Mouse (Mus musculus): ENCODE results near the gene Rai1. TPM values are rescaled to one million over a fixed set of nuclear protein-coding genes. Genes with fewer than 3 reads are reported as not detected.

The Rai1 gene
- total and polyA plus RNA-seq, 3 experiments = 6.6 to 22.6 (median 15.4) TPM

- Histone ChIP-seq H3K4me1 (ENCODE audit: control insufficient read depth in 1 of 2, insufficient read depth in 2 of 2) (peaks cover 4 to 7% of the 10 kb centered on the region in 2 experiments; a peak in 3 of 4 replicates), H3K4me3 (replicated peaks in 1 of 3; ENCODE audit: low read depth in 2 of 3, low read length in 2 of 3, poor library complexity in 1 of 3) (no peak overlapping the region), H3K4me2 (ENCODE audit: insufficient read depth, low read depth, poor library complexity, severe bottlenecking) (no peak overlapping the region), H3K27ac (ENCODE audit: insufficient read depth, low read depth) (no peak overlapping the region), H3K27me3 (replicated peaks) (peaks cover 45% of the 10 kb centered on the region), H3K9ac (ENCODE audit: insufficient read depth, low read depth) (no peak overlapping the region), H3K36me3 (replicated peaks in 1 of 2; ENCODE audit: control insufficient read depth in 1 of 2, insufficient read depth in 1 of 2, low read length in 1 of 2) (no peaks in the 10 kb centered on the region), H3K79me2 (replicated peaks; ENCODE audit: control insufficient read depth, extremely low read depth, insufficient read depth, poor library complexity, severe bottlenecking) (no peaks in the 10 kb centered on the region), H3K9me3 (replicated peaks; ENCODE audit: low read length) (no peaks in the 10 kb centered on the region)
- TF ChIP-seq ZMIZ1 (IDR thresholded peaks at IDR 0.05; ENCODE audit: low read depth, low read length) = no peak
- in situ Hi-C loops (cut with MboI; ENCODE audit: low pct_ligation_motif_present, low pct_unique_long_range_greater_than_20kb, low sequenced_read_pairs) (no loop called here), dilution Hi-C loops (cut with MboI; ENCODE audit: extremely low pct_ligation_motif_present, extremely low pct_unique_long_range_greater_than_20kb, low sequenced_read_pairs) (no loop called here)
- no peak for DNase-seq (ENCODE audit: extremely low read depth)
These were observed 46.4 kb upstream of the Rai1 start for GRCm38 (mm10) chr11:60058441-60058840.

DNA sequence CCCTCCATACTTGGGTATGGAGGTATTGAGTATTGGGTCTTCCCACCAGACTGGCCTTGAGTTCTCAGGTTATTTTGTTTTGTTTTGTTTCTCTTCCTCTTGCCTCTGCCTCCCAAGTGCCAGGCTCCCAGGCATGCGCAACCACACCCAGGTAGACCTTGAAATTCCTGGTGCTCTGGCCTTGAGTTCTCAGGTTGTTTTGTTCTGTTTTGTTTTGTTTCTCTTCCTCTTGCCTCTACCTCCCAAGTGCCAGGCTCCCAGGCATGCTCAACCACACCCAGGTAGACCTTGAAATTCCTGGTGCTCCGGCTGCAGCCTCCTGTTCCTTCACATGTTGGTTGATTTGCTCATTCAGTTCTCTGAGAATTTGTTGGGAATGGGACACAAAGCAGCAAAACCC lies 44.8 kb upstream of the Rai1 start:
- no peak overlapping the region for H3K4me2 ChIP-seq (ENCODE audit: insufficient read depth, low read depth, poor library complexity, severe bottlenecking)
- H3K27me3 ChIP-seq (replicated peaks) = peaks cover 42% of the 10 kb centered on the region
- H3K9me3 ChIP-seq (replicated peaks; ENCODE audit: low read length) = no peaks in the 10 kb centered on the region
- no peaks in the 10 kb centered on the region for H3K36me3 ChIP-seq (replicated peaks in 1 of 2; ENCODE audit: control insufficient read depth in 1 of 2, insufficient read depth in 1 of 2, low read length in 1 of 2)
- no peak overlapping the region for H3K27ac ChIP-seq (ENCODE audit: insufficient read depth, low read depth)
- H3K4me1 ChIP-seq (ENCODE audit: control insufficient read depth in 1 of 2, insufficient read depth in 2 of 2) = peaks cover 4 to 7% of the 10 kb centered on the region in 2 experiments; a peak in 3 of 4 replicates
- H3K4me3 ChIP-seq (replicated peaks in 1 of 3; ENCODE audit: low read depth in 2 of 3, low read length in 2 of 3, poor library complexity in 1 of 3) = no peak overlapping the region
- TF ChIP-seq ETS1 (conservative IDR thresholded peaks at IDR 0.05; ENCODE audit: low read depth, low read length) (no peak), JUN (IDR thresholded peaks at IDR 0.05; ENCODE audit: insufficient read depth, low read depth, low read length) (no peak), BHLHE40 (IDR thresholded peaks at IDR 0.05; ENCODE audit: low read depth, low read length) (no peak), PAX5 (IDR thresholded peaks at IDR 0.05; ENCODE audit: low read length) (no peak), NELFE (IDR thresholded peaks at IDR 0.05; ENCODE audit: low read depth, low read length) (no peak), USF2 (conservative IDR thresholded peaks at IDR 0.05; ENCODE audit: low read depth, low read length) (no peak), JUND (conservative IDR thresholded peaks at IDR 0.05; ENCODE audit: low read depth, low read length) (no peak), USF1 (IDR thresholded peaks at IDR 0.05; ENCODE audit: low read depth, low read length) (no peak), NRF1 (IDR thresholded peaks at IDR 0.05; ENCODE audit: low read depth, low read length) (no peak), SMC3 (IDR thresholded peaks at IDR 0.05; ENCODE audit: low read depth, low read length) (no peak), RCOR1 (conservative IDR thresholded peaks at IDR 0.05; ENCODE audit: low read depth, low read length) (no peak), MYC (IDR thresholded peaks at IDR 0.05; ENCODE audit: low read depth, low read length) (no peak)
- no peak overlapping the region for H3K9ac ChIP-seq (ENCODE audit: insufficient read depth, low read depth)
- no peak for DNase-seq (ENCODE audit: extremely low read depth)
- H3K79me2 ChIP-seq (replicated peaks; ENCODE audit: control insufficient read depth, extremely low read depth, insufficient read depth, poor library complexity, severe bottlenecking) = no peaks in the 10 kb centered on the region
- in situ Hi-C loops (cut with MboI; ENCODE audit: low pct_ligation_motif_present, low pct_unique_long_range_greater_than_20kb, low sequenced_read_pairs) = no loop called here
- dilution Hi-C loops (cut with MboI; ENCODE audit: extremely low pct_ligation_motif_present, extremely low pct_unique_long_range_greater_than_20kb, low sequenced_read_pairs) = no loop called here

GRCm38 (mm10) chr11:60061504-60062006 lies 43.3 kb upstream of the Rai1 start:
- Histone ChIP-seq H3K4me1 (ENCODE audit: control insufficient read depth in 1 of 2, insufficient read depth in 2 of 2) (peaks cover 4 to 7% of the 10 kb centered on the region in 2 experiments; a peak in 3 of 4 replicates), H3K36me3 (replicated peaks in 1 of 2; ENCODE audit: control insufficient read depth in 1 of 2, insufficient read depth in 1 of 2, low read length in 1 of 2) (no peaks in the 10 kb centered on the region), H3K9me3 (replicated peaks; ENCODE audit: low read length) (no peaks in the 10 kb centered on the region), H3K9ac (ENCODE audit: insufficient read depth, low read depth) (no peak overlapping the region), H3K79me2 (replicated peaks; ENCODE audit: control insufficient read depth, extremely low read depth, insufficient read depth, poor library complexity, severe bottlenecking) (no peaks in the 10 kb centered on the region), H3K27me3 (replicated peaks) (peaks cover 31% of the 10 kb centered on the region), H3K4me3 (replicated peaks in 1 of 3; ENCODE audit: low read depth in 2 of 3, low read length in 2 of 3, poor library complexity in 1 of 3) (no peak overlapping the region), H3K27ac (ENCODE audit: insufficient read depth, low read depth) (no peak overlapping the region), H3K4me2 (ENCODE audit: insufficient read depth, low read depth, poor library complexity, severe bottlenecking) (no peak overlapping the region)
- DNase-seq (ENCODE audit: extremely low read depth) = no peak
- dilution Hi-C loops (cut with MboI; ENCODE audit: extremely low pct_ligation_motif_present, extremely low pct_unique_long_range_greater_than_20kb, low sequenced_read_pairs) (no loop called here), in situ Hi-C loops (cut with MboI; ENCODE audit: low pct_ligation_motif_present, low pct_unique_long_range_greater_than_20kb, low sequenced_read_pairs) (no loop called here)
- TF ChIP-seq BHLHE40 (IDR thresholded peaks at IDR 0.05; ENCODE audit: low read depth, low read length) = peak; percentile 81
- no peak for TF ChIP-seq MAZ (IDR thresholded peaks at IDR 0.05; ENCODE audit: low read depth, low read length)
- no peak for TF ChIP-seq ZNF384 (IDR thresholded peaks at IDR 0.05; ENCODE audit: low read depth, low read length)
- peak; percentile 77; the same call in 1 of the 2 replicates for TF ChIP-seq MAX (IDR thresholded peaks at IDR 0.05; ENCODE audit: low read length)
- TF ChIP-seq MYC (IDR thresholded peaks at IDR 0.05; ENCODE audit: low read depth, low read length) = no peak
- TF ChIP-seq SIN3A (IDR thresholded peaks at IDR 0.05; ENCODE audit: low read length) = no peak
- TF ChIP-seq CHD2 (IDR thresholded peaks at IDR 0.05; ENCODE audit: low read length) = no peak
- no peak for TF ChIP-seq KAT2A (IDR thresholded peaks at IDR 0.05; ENCODE audit: insufficient replicate concordance, low read length)
- TF ChIP-seq USF1 (IDR thresholded peaks at IDR 0.05; ENCODE audit: low read depth, low read length) = peak; percentile 48
- peak; percentile 50 for TF ChIP-seq USF2 (conservative IDR thresholded peaks at IDR 0.05; ENCODE audit: low read depth, low read length)

Measured in CH12.LX (cell line).